Mouse (Mus musculus): Measurements from ENCODE around the gene Gspt1.

Gene Gspt1

DNA sequence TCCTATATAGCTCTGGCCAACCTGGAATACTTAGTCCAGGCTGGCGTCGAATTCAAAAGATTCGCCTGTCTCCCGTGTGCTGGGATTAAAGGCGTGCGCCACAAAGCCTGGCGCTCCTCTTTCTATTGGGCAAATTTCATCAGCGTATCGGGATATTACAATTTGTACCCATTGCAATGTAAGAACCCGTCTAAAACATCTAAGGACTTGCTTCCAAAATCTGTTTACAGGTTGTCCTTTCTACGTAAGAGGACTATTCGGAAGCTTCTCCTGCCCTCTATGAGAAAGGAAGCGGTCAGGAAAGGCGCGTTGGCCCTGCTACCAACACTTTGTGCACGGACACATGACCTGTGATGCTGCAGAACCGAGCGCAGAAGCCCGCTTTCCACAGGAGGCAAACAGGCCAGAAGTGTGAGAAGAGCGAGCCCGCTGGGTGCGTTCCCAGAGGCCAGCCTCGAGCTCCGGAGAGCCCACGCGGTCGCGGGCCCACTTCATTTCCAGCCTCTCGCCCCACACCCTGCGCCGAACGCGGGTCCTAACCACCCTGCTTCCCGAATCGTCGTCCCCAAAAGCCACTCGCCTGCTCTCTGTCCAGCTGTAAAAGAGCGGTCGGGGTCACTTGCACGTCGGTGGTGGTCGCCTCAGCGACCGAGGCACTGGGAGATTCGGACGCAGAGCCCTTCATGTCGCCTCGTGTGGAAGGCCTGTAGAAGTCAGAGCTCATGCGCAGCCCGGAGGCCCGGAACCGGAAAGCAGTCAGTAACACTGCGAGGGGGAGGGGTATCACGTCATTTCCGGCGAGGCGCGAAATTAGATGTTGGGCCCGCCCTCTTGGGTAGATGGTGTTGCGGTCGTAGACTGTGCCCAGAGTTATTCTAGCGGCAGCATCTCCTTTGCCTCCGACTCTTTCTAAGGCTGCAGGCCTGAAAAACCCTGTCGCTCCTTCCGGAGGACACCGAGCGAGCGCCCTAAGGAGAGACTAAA, 51.3 kb downstream of the Gspt1 start, which contains the start of gene Rsl1d1:
Rsl1d1 (minus strand) TSS at position 761 of the 984 bp plus-strand sequence.
- DNase-seq, result peak; percentile 95 to 96

GRCm38 (mm10) chr16:11201740-11202394, 52.3 kb downstream of the Gspt1 start:
- no peak for DNase-seq

DNA sequence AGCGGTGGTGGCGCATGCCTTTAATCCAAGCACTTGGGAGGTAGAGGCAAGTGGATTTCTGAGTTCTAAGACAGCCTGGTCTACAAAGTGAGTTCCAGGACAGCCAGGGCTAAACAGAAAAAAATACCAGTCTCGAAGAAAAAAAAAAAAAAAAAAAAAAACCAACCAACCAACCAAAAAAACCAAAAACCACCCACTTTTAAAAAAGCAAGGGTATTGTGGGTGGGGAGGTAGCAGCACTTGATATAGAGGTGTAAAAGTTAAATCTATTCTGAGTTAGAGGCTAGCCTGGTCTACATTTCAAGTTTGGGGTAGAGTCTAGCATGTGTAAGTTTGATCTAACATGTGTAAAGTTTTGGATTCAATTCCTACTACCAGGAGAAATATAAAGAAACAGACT, 53.9 kb downstream of the Gspt1 start:
- no peak for DNase-seq

DNA sequence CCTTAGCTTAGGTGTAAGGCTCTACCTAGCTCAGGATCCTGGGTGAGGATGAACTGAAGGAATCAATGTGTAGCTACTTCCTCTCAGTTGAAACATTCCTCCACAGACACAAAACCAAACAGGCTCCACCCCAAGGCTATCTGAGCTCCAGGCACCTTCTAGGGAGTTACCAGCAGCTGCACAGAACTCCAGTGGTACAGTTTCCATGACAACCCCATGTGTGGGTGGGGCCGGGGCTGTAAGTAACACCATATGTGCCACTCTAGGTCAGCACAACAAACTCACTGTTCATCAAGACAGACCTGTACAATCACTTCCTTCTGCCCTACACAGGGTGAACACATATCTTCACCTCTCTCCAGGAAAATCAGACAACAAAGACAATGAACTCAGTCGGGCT, 55.7 kb downstream of the Gspt1 start:
- DNase-seq, result no peak

DNA sequence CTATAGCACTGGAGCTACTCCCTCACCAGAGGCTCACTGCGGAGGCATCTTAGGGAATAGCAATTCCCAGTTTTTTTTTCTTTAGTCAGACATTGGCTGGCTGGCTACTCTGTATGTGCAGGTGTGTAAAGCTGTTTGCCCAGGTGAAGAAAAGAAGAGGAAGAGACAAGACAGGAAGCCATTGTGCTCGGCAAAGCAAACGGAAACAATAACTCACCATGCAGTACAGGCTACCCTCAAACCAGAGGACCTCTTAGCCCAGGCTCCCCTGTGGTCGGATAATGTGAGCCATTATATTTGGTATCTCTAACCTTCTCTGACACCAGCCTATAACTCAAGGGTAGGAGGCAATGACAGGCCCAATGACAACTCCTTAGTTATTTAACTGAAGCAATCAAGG, 57.1 kb downstream of the Gspt1 start:
- DNase-seq, result no peak

GRCm38 (mm10) chr16:11193231-11193630, 60.9 kb downstream of the Gspt1 start:
- DNase-seq, result no peak

DNA sequence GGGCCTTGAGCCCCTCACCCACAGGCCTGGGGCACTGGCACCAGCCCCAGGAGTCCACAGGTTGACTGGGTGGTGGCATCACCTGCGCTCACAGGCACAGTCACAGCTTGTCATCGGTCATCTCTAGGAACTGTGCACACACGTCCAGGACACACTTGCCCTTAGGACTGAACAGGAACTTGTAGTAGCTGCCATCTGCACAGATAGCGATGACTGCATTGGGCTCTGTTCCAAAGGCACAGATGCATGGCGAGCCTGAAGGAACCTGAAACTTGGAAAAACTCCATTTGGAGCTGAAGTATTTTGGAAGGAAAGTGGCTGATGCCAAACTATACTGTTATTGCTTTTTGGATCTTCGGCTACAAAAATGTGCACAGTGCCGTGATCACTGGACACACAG, 64.0 kb downstream of the Gspt1 start:
- DNase-seq, result no peak

DNA sequence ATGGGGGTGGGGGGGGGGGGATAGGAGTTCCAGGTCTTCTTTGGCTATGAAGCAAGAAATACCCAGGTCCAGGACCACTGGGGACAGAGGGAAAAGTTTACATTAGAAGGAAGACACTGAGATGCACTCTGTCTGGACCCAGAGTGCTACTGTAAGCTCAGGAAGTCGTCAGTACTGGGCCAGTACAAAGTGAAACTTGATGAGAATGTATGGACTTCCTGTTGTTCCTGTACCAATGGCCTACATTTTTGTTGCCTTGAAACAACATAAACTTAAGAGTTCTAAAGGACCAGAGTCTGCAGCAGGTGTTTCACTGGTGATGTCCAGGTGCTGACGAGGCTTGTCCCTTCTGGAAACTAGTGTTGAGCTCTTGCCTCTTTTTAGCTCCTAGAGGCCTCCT, 76.7 kb downstream of the Gspt1 start:
- no peak for DNase-seq

DNA sequence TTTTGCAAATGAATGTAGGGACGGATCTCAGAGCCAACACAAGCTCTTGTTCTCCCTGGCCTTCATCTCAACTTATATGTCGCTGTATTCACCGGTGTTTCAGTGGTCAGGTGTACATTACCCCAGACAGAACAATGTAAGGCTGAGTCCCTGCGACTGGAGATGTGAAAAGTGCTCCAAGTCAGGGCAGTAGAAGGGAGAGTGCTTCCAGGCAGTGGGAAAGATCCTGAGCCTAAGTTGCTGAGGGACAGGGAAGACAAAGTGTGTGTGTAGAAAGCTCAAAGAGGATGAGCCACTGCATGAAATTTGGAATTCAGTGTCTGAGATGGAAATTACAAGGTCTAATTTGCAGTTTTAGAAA, 77.3 kb downstream of the Gspt1 start:
- DNase-seq, result no peak

DNA sequence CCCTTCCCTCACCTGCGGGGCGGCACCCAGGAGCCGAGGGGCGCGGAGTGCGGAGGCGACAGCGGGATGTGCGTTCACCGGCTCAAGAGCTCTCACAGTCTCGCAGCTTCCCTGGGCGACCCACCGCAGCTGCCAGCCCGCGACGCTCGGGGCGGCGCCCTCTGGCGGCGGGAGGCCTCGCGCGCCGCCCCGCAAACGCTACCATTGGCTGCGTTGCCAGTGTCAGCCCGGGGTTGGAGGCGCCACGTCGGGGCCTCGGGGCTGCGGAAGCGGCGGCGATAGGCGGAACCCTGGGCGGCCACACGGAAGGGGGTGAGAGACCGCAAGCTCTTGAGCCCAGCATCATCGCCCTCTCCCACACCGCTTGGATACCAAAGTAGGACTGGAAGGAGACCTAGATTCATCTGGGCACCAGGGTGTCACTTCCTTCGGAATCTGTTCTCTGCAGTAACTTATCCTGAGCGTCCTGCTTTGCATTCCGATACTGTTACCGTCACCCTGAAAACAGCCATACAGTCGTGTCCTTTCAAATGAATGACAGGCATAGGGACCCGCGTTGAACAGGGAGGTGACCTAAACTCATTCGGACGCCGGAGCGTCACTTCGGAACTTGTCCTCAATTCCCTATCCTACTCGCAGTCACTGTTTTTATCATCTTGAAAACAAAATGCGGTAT, 77.8 kb downstream of the Gspt1 start, which contains the start of gene Zc3h7a:
Zc3h7a (minus strand) TSS at position 186 of the 676 bp plus-strand sequence.
- DNase-seq, result peak; percentile 88 to 95

DNA sequence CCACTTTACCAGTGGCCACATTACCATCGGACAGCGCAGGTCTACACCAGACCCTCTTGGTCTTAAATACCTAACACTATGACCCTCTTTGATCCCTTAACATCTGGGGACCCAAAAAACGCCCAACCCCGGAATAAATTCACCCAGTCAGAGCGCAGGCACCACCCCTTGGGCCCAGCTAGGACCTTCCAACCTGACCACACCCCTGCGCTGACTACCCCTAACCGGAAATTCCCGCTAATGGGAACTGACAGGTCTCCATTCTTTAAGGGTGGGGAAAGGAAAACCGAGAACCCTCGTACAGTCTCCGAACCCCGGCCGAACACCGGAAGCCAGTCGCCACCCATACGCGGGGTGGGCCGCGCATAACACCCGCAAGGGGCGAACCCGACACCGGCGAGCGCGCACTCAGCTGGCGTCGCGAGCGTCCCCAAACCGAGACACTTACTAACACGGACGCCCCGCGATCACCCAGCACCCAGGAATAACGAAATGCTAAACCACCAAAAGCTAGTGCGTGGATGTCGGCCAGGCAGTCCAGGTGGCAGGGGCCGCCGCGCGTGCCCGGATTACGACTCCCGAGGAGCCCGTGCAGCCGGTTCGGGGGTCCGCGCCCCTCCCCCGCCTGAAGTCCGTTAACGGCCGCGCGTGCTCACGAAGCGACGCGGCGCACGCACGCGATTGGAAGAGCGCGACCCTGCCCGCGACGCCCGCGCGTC, 78.5 kb downstream of the Gspt1 start:
- DNase-seq, result peak; percentile 70 to 86

GRCm38 (mm10) chr16:11175100-11175488, 79.0 kb downstream of the Gspt1 start:
- DNase-seq, result no peak

DNA sequence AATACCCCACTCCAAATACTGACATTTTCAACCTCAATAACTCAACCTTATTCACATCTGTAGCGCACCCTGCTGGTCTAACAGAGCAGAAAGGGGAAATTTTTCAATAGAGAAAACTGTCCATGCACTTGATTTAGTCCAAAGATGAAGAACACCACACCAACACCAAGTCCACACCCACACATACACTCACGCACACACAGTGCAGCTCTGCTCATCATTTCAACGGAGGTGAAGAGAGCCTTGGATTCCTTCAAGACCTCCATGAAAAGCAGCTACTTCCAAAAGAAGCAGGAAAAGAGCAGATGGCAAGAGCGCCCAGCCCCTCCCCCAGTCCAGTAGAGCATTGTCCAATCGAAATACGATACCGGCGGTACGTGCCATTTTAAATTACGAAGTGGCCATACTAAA, 79.4 kb downstream of the Gspt1 start:
- peak; percentile 68 to 69 for DNase-seq

DNA sequence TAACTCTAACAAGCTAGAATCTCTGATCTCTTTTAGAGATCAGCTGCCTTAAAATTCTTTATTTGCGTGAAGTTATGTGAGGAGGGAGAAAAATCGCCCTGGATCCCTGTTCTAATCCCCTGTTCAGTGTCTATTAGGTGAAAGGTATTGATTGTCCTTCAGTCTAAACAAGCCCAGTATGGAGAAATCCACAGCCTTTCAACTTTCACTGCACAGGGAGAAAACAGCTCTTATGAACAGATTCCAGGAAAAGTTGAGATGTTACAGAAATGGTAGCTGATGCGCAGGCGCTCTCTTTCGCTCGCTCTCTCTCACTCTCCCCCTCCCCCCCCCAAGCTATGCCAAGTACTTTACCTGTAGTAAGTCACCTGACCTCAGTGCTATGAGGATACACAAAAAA, 82.4 kb downstream of the Gspt1 start:
- no peak for DNase-seq
